Mouse (Mus musculus): ENCODE data around the gene Cactin. TPM values are rescaled to one million over a fixed set of nuclear protein-coding genes. Genes with fewer than 3 reads are reported as not detected.
A peak's percentile ranks its signal among the peaks of the same experiment; 100 is the strongest.

The Cactin gene
- polyA plus RNA-seq, 1 experiment from 2014 or later, result 15.0 TPM

DNA sequence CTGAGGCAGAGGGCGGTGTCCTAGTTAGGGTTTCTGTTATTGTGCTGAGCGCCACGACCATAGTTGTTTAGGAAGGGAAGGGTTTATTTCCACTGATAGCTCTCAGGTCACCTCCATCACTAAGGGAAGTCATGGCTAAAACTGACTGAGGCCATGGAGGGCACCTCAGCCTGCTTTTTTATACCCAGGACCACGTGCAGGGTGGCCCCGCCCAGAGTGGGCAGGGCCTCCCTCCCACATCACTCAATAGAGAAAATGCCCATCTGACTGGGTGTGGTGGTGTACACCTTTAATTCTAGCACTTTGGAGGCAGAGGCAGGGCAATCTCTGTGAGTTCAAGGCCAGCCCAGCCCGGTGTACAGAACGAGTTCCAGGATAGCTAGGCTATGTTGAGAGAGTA lies 6.7 kb upstream of the Cactin start:
- H3K4me1 ChIP-seq (replicated peaks; ENCODE audit: control insufficient read depth, insufficient read depth, low read length), result peaks cover 2% of the 10 kb centered on the region; the same call in 1 of the 2 replicates
- TF ChIP-seq CTCF (IDR thresholded peaks at IDR 0.05; ENCODE audit: low read depth), result no peak
- no peak overlapping the region for H3K4me2 ChIP-seq (replicated peaks; ENCODE audit: low read depth)
- H3K9me3 ChIP-seq (ENCODE audit: control insufficient read depth), result no peaks in the 10 kb centered on the region
- H3K27ac ChIP-seq (ENCODE audit: low read depth, low read length), result no peak overlapping the region
- no peak overlapping the region for H3K4me3 ChIP-seq (ENCODE audit: low read depth, low read length)
- peaks cover 72% of the 10 kb centered on the region for H3K36me3 ChIP-seq (ENCODE audit: control insufficient read depth, insufficient read depth)
- 74% methylated on average over 7 of the region's 7 CpGs for WGBS
- no peak overlapping the region for H3K9ac ChIP-seq (ENCODE audit: low read depth, low read length)
- ATAC-seq, result no peak
- no peaks in the 10 kb centered on the region for H3K27me3 ChIP-seq (replicated peaks; ENCODE audit: control insufficient read depth, insufficient read depth, low read length)

DNA sequence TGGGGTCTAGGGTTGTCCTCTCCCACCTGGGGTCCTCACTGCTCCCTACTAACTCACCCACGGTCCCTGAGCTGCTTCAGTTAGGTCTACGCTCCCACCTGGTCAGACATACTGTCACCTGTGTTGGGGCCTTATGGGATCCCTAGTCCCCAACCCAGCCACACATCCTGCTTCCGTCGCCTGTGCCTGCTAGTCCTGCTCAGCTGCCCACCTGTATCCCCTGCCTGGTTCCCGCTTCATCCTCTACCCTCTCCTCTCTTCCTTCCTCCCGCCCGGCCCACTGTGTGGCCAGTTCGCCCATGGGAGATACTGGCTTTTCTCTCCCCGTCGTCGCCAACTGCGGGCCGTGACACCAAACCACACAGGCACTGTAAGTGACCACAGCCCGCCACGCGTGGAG lies 5.3 kb upstream of the Cactin start:
- Histone ChIP-seq H3K9ac (ENCODE audit: low read depth, low read length) (no peak overlapping the region), H3K4me3 (ENCODE audit: low read depth, low read length) (no peak overlapping the region), H3K9me3 (ENCODE audit: control insufficient read depth) (no peaks in the 10 kb centered on the region), H3K4me1 (replicated peaks; ENCODE audit: control insufficient read depth, insufficient read depth, low read length) (peaks cover 2% of the 10 kb centered on the region; the same call in 1 of the 2 replicates), H3K36me3 (ENCODE audit: control insufficient read depth, insufficient read depth) (peaks cover 58% of the 10 kb centered on the region), H3K27me3 (replicated peaks; ENCODE audit: control insufficient read depth, insufficient read depth, low read length) (no peaks in the 10 kb centered on the region), H3K4me2 (replicated peaks; ENCODE audit: low read depth) (no peak overlapping the region), H3K27ac (ENCODE audit: low read depth, low read length) (no peak overlapping the region)
- WGBS, result 93% methylated on average over 16 of the region's 16 CpGs
- no peak for ATAC-seq
- no peak for TF ChIP-seq CTCF (IDR thresholded peaks at IDR 0.05; ENCODE audit: low read depth)

DNA sequence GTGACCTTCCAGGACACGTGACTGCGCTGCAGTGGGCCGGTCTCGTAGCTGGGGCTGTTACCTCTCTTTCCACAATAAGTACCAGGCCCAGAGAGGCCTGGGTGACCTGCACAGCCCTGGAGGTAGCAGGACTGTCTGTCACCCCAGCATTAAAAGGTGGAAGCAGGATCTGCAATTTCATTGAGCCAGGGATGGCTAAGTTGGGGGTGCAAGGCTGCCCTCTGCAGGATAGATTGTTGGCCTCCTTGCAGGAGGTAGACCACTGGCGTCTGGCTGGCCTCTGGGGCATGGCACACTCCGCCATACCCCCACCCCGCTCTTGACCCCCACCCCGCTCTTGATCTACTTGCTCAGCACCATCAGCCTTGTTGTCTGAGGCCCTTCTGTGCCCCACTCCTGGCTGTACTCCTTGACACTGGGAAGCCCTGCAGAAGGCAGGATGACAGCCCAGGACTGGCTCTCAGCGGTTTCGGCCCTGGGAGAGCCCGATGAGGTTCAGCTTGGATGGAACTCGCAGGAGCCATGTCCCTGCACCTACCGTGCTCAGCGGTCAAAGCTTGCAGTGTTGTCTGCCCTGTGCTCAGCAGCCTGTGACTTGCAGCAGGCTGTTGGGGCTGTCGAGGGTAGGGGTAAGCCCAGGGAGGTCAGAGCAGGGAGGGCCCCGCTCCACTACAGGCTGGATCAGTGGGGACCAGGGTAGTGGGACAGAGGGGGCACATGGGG lies 4.4 kb upstream of the Cactin start:
- TF ChIP-seq CTCF (IDR thresholded peaks at IDR 0.05; ENCODE audit: low read depth), result peak; percentile 75
- WGBS, result 57% methylated on average over 16 of the region's 16 CpGs
- H3K9me3 ChIP-seq (ENCODE audit: control insufficient read depth), result no peaks in the 10 kb centered on the region
- peak overlapping the region; percentile 23; the same call in 1 of the 2 replicates for H3K4me3 ChIP-seq (ENCODE audit: low read depth, low read length)
- peak overlapping the region; percentile 48 for H3K9ac ChIP-seq (ENCODE audit: low read depth, low read length)
- ATAC-seq, result no peak
- peak overlapping the region; percentile 60; the same call in 1 of the 2 replicates for H3K27ac ChIP-seq (ENCODE audit: low read depth, low read length)
- H3K4me1 ChIP-seq (replicated peaks; ENCODE audit: control insufficient read depth, insufficient read depth, low read length), result peaks cover 2% of the 10 kb centered on the region; the same call in 1 of the 2 replicates
- no peaks in the 10 kb centered on the region for H3K27me3 ChIP-seq (replicated peaks; ENCODE audit: control insufficient read depth, insufficient read depth, low read length)
- H3K4me2 ChIP-seq (replicated peaks; ENCODE audit: low read depth), result peak overlapping the region; percentile 72
- H3K36me3 ChIP-seq (ENCODE audit: control insufficient read depth, insufficient read depth), result peaks cover 49% of the 10 kb centered on the region

DNA sequence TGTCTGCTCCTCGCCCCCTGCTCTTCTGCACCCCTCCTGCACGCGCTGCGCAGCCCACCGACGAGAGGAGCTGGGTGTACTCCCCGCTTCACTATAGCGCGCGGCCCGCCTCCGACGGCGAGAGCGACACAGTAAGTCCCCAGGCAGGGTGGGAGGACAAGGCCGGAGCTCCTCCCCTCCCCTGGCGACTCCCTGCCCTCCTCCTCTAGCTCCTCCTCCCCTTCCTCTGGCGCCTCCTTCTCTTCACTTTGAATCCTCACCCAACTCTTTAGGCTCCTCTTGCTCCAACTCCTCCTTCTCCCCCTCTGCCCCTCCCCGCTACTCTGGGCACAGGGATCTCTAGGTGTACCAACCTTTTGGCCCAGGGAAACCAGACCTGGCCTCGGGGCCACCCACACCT lies 3.6 kb upstream of the Cactin start:
- Histone ChIP-seq H3K27me3 (replicated peaks; ENCODE audit: control insufficient read depth, insufficient read depth, low read length) (no peaks in the 10 kb centered on the region), H3K4me1 (replicated peaks; ENCODE audit: control insufficient read depth, insufficient read depth, low read length) (peaks cover 7% of the 10 kb centered on the region; the same call in 1 of the 2 replicates), H3K27ac (ENCODE audit: low read depth, low read length) (peak overlapping the region; percentile 60; the same call in 1 of the 2 replicates), H3K4me3 (ENCODE audit: low read depth, low read length) (peak overlapping the region; percentile 23), H3K9ac (ENCODE audit: low read depth, low read length) (peak overlapping the region; percentile 48), H3K36me3 (ENCODE audit: control insufficient read depth, insufficient read depth) (peaks cover 43% of the 10 kb centered on the region), H3K4me2 (replicated peaks; ENCODE audit: low read depth) (peak overlapping the region; percentile 72), H3K9me3 (ENCODE audit: control insufficient read depth) (no peaks in the 10 kb centered on the region)
- 14% methylated on average over 18 of the region's 20 CpGs for WGBS
- no peak for TF ChIP-seq CTCF (IDR thresholded peaks at IDR 0.05; ENCODE audit: low read depth)
- no peak for ATAC-seq

GRCm38 (mm10) chr10:81318589-81319329 lies 2.1 kb upstream of the Cactin start:
- H3K9me3 ChIP-seq (ENCODE audit: control insufficient read depth), result no peaks in the 10 kb centered on the region
- H3K27ac ChIP-seq (ENCODE audit: low read depth, low read length), result no peak overlapping the region
- no peak overlapping the region for H3K4me3 ChIP-seq (ENCODE audit: low read depth, low read length)
- WGBS, result 88% methylated on average over 13 of the region's 13 CpGs
- no peak overlapping the region for H3K9ac ChIP-seq (ENCODE audit: low read depth, low read length)
- H3K4me1 ChIP-seq (replicated peaks; ENCODE audit: control insufficient read depth, insufficient read depth, low read length), result peaks cover 7% of the 10 kb centered on the region; the same call in 1 of the 2 replicates
- H3K36me3 ChIP-seq (ENCODE audit: control insufficient read depth, insufficient read depth), result peaks cover 46% of the 10 kb centered on the region
- no peak for ATAC-seq
- peak overlapping the region; percentile 72; the same call in 1 of the 2 replicates for H3K4me2 ChIP-seq (replicated peaks; ENCODE audit: low read depth)
- no peaks in the 10 kb centered on the region for H3K27me3 ChIP-seq (replicated peaks; ENCODE audit: control insufficient read depth, insufficient read depth, low read length)
- TF ChIP-seq CTCF (IDR thresholded peaks at IDR 0.05; ENCODE audit: low read depth), result no peak

DNA sequence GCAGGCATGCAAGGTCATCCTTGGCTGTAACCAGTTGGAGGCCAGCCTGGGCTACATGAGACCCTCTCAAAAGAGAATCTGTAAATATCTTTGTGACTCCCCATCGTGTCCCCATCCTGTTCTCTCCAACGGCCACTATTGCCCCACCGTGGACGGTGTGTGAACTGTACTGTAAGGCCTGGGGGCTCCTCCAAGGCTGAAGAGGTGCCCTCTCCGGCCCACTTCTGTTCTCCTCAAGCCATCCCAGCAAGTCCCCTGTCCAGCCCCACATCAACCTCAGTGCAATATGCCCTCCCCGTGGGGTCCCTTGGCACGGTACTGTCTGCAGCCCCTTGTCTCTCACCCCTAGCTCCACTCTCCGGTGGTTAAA lies 1.6 kb upstream of the Cactin start:
- peak overlapping the region; percentile 72 for H3K4me2 ChIP-seq (replicated peaks; ENCODE audit: low read depth)
- H3K27ac ChIP-seq (ENCODE audit: low read depth, low read length), result no peak overlapping the region
- no peaks in the 10 kb centered on the region for H3K27me3 ChIP-seq (replicated peaks; ENCODE audit: control insufficient read depth, insufficient read depth, low read length)
- 33% methylated on average over 8 of the region's 8 CpGs for WGBS
- peak overlapping the region; percentile 87; the same call in 1 of the 2 replicates for H3K4me3 ChIP-seq (ENCODE audit: low read depth, low read length)
- H3K9ac ChIP-seq (ENCODE audit: low read depth, low read length), result 0 out of 2 replicates have a peak overlapping the region, but pooled peaks have one; percentile 53
- TF ChIP-seq CTCF (IDR thresholded peaks at IDR 0.05; ENCODE audit: low read depth), result peak; percentile 54
- H3K36me3 ChIP-seq (ENCODE audit: control insufficient read depth, insufficient read depth), result peaks cover 46% of the 10 kb centered on the region
- peaks cover 7% of the 10 kb centered on the region; the same call in 1 of the 2 replicates for H3K4me1 ChIP-seq (replicated peaks; ENCODE audit: control insufficient read depth, insufficient read depth, low read length)
- H3K9me3 ChIP-seq (ENCODE audit: control insufficient read depth), result no peaks in the 10 kb centered on the region
- no peak for ATAC-seq
